Mouse (Mus musculus) MEL (cell line): ENCODE data around the gene Nr2c2. TPM values are rescaled to one million over a fixed set of nuclear protein-coding genes. Genes with fewer than 3 reads are reported as not detected.

ENCODE experiments used
- DNase-seq: peaks from one replicate; pipeline ENCODE4 v3.0.0; 2011; ENCODE audit warnings: low read depth, low spot score
- H3K27ac ChIP-seq: 2 replicates; pipeline ENCODE4 v1.5.1; 2012; ENCODE audit warnings: low read depth, mild to moderate bottlenecking, control low read depth, low read length, moderate library complexity; ENCODE audit not compliant: control insufficient read depth
- H3K27me3 ChIP-seq, 2 experiments: fragments of 150-350 bp in 1 of 2; sonication (generic) in 1 of 2; 2 replicates each; pipeline ENCODE4 v1.6.1; 2012; ENCODE audit warnings: low read length in 2 of 2, mild to moderate bottlenecking in 2 of 2, improper control_type of control experiment in 1 of 2, moderate library complexity in 1 of 2; ENCODE audit not compliant: insufficient read depth in 2 of 2, control insufficient read depth in 1 of 2
- H3K36me3 ChIP-seq, 2 experiments: 2 replicates each; pipeline ENCODE4 v1.6.1; 2012 to 2014; ENCODE audit warnings: low read length in 2 of 2, improper control_type of control experiment in 1 of 2, inconsistent platforms in 1 of 2, mild to moderate bottlenecking in 1 of 2; ENCODE audit not compliant: insufficient read depth in 2 of 2, control insufficient read depth in 1 of 2
- H3K4me1 ChIP-seq, 2 experiments: fragments of 150-350 bp in 1 of 2; sonication (generic) in 1 of 2; 2 replicates each; pipeline ENCODE4 v1.6.1; 2012; ENCODE audit warnings: low read length in 2 of 2, improper control_type of control experiment in 1 of 2, mild to moderate bottlenecking in 1 of 2; ENCODE audit not compliant: insufficient read depth in 2 of 2, control insufficient read depth in 1 of 2
- H3K4me3 ChIP-seq, 2 experiments: fragments of 150-350 bp in 1 of 2; sonication (generic) in 1 of 2; 2 replicates each; pipeline ENCODE4 v1.5.1; 2012; ENCODE audit warnings: low read depth in 2 of 2, low read length in 2 of 2, mild to moderate bottlenecking in 2 of 2, moderate library complexity in 2 of 2, control low read depth in 1 of 2, improper control_type of control experiment in 1 of 2; ENCODE audit not compliant: control insufficient read depth in 1 of 2, insufficient read depth in 1 of 2
- H3K79me2 ChIP-seq: 2 replicates; pipeline ENCODE4 v1.6.1; 2012; ENCODE audit warnings: mild to moderate bottlenecking, low read length, moderate library complexity; ENCODE audit not compliant: control insufficient read depth, poor library complexity, insufficient read depth
- H3K9ac ChIP-seq: 2 replicates; pipeline ENCODE4 v1.6.1; 2012; ENCODE audit warnings: low read depth, mild to moderate bottlenecking, control low read depth, low read length, moderate library complexity; ENCODE audit not compliant: control insufficient read depth, poor library complexity, severe bottlenecking
- H3K9me3 ChIP-seq: fragments of 150-350 bp; sonication (generic); replicated peaks from 2 replicates; pipeline ENCODE4 v1.6.1; 2012; ENCODE audit warnings: mild to moderate bottlenecking, low read length, improper control_type of control experiment, moderate library complexity; ENCODE audit not compliant: insufficient read depth
- CHD2 ChIP-seq: IDR thresholded peaks from 2 replicates; pipeline ENCODE4 v1.6.1; 2011; ENCODE audit warnings: low read length, improper control_type of control experiment
- CTCF ChIP-seq, 3 experiments: IDR thresholded peaks in 2 of 3; conservative IDR thresholded peaks in 1 of 3; 2 replicates each; pipeline ENCODE4 v1.5.1; 2011 to 2012; ENCODE audit warnings: low read length in 3 of 3, low read depth in 2 of 3, mild to moderate bottlenecking in 2 of 3, improper control_type of control experiment in 1 of 3, inconsistent platforms in 1 of 3, mixed read lengths in 1 of 3, moderate library complexity in 1 of 3; ENCODE audit not compliant: control insufficient read depth in 1 of 3, insufficient read depth in 1 of 3, poor library complexity in 1 of 3, severe bottlenecking in 1 of 3
- EP300 ChIP-seq, 2 experiments: IDR thresholded peaks; 2 replicates each; pipeline ENCODE4 v1.6.1; 2011; ENCODE audit warnings: improper control_type of control experiment in 2 of 2, low read length in 2 of 2, low read depth in 1 of 2, mild to moderate bottlenecking in 1 of 2
- ETS1 ChIP-seq: IDR thresholded peaks from 2 replicates; pipeline ENCODE4 v1.6.1; 2012; ENCODE audit warnings: low read depth, mild to moderate bottlenecking, inconsistent platforms, low read length, improper control_type of control experiment, moderate library complexity
- MAX ChIP-seq: IDR thresholded peaks from 2 replicates; pipeline ENCODE4 v1.6.1; 2011; ENCODE audit warnings: low read length, improper control_type of control experiment
- MEF2A ChIP-seq: IDR thresholded peaks from 2 replicates; pipeline ENCODE4 v1.6.1; 2014; ENCODE audit warnings: low read depth, mild to moderate bottlenecking, inconsistent platforms, low read length, improper control_type of control experiment; ENCODE audit not compliant: poor library complexity, insufficient replicate concordance, severe bottlenecking; ENCODE audit errors: extremely low read depth
- MXI1 ChIP-seq: IDR thresholded peaks from 2 replicates; pipeline ENCODE4 v1.6.1; 2011; ENCODE audit warnings: mild to moderate bottlenecking, low read depth, low read length, improper control_type of control experiment
- MYB ChIP-seq: IDR thresholded peaks from 2 replicates; pipeline ENCODE4 v1.6.1; 2011; ENCODE audit warnings: mild to moderate bottlenecking, low read depth, low read length, improper control_type of control experiment
- MYC ChIP-seq: IDR thresholded peaks from 2 replicates; pipeline ENCODE4 v1.6.1; 2011; ENCODE audit warnings: low read depth, mild to moderate bottlenecking, low read length, improper control_type of control experiment, moderate library complexity
- NRF1 ChIP-seq: IDR thresholded peaks from 2 replicates; pipeline ENCODE4 v1.6.1; 2014; ENCODE audit warnings: low read depth, mild to moderate bottlenecking, inconsistent platforms, low read length, improper control_type of control experiment, moderate library complexity; ENCODE audit not compliant: poor library complexity, insufficient read depth, severe bottlenecking
- POLR2A ChIP-seq, 2 experiments: IDR thresholded peaks; 2 replicates each; pipeline ENCODE4 v1.6.1; 2011 to 2012; ENCODE audit warnings: low read length in 2 of 2, mild to moderate bottlenecking in 2 of 2, control low read depth in 1 of 2, improper control_type of control experiment in 1 of 2, low read depth in 1 of 2, moderate library complexity in 1 of 2; ENCODE audit not compliant: control insufficient read depth in 1 of 2, insufficient read depth in 1 of 2, poor library complexity in 1 of 2
- RAD21 ChIP-seq: IDR thresholded peaks from 2 replicates; pipeline ENCODE4 v1.6.1; 2011; ENCODE audit warnings: mild to moderate bottlenecking, low read depth, low read length, improper control_type of control experiment
- SIN3A ChIP-seq: IDR thresholded peaks from 2 replicates; pipeline ENCODE4 v1.6.1; 2012; ENCODE audit warnings: low read length, improper control_type of control experiment, inconsistent platforms
- SMC3 ChIP-seq: IDR thresholded peaks from 2 replicates; pipeline ENCODE4 v1.6.1; 2011; ENCODE audit warnings: low read depth, low read length, improper control_type of control experiment
- TCF12 ChIP-seq: IDR thresholded peaks from 2 replicates; pipeline ENCODE4 v1.6.1; 2014; ENCODE audit warnings: low read depth, mild to moderate bottlenecking, inconsistent platforms, low read length, improper control_type of control experiment, moderate library complexity
- UBTF ChIP-seq: IDR thresholded peaks from 2 replicates; pipeline ENCODE4 v1.6.1; 2012; ENCODE audit warnings: low read depth, mild to moderate bottlenecking, inconsistent platforms, low read length, improper control_type of control experiment, moderate library complexity, borderline replicate concordance; ENCODE audit not compliant: insufficient read depth
- ZC3H11A ChIP-seq: IDR thresholded peaks from 2 replicates; pipeline ENCODE4 v1.6.1; 2012; ENCODE audit warnings: low read depth, mild to moderate bottlenecking, inconsistent platforms, low read length, improper control_type of control experiment
- ZMIZ1 ChIP-seq: IDR thresholded peaks from 2 replicates; pipeline ENCODE4 v1.6.1; 2012; ENCODE audit warnings: low read depth, mild to moderate bottlenecking, inconsistent platforms, low read length, improper control_type of control experiment, moderate library complexity
- ZNF384 ChIP-seq: IDR thresholded peaks from 2 replicates; pipeline ENCODE4 v1.6.1; 2012; ENCODE audit warnings: low read depth, mild to moderate bottlenecking, inconsistent platforms, low read length, improper control_type of control experiment
- polyA plus RNA-seq, 2 experiments: library from polyadenylated mRNA; stranded (reverse) in 1 of 2; unstranded in 1 of 2; fragments of >175 nt in 1 of 2; fragments of >200 nt in 1 of 2; gene quantifications; 2 replicates each; pipeline versions ENCODE4 v1.2.1 to v1.2.4; 2012; ENCODE audit warnings: low replicate concordance in 2 of 2, low read depth in 1 of 2; ENCODE audit not compliant: insufficient read length in 2 of 2, insufficient read depth in 1 of 2, missing spikeins in 1 of 2
- total RNA-seq: library from RNA; depleted of rRNA; stranded (reverse); fragments of 300-350 nt; gene quantifications from 2 replicates; pipeline ENCODE4 v1.2.3, GENCODE M21; 2012

Nr2c2 gene
- total and polyA plus RNA-seq, 3 experiments: 12.1 to 17.0 TPM; not detected in 1

GRCm38 (mm10) chr6:92126861-92127468 lies 35.8 kb downstream of the Nr2c2 start (continued):
- no peak for TF ChIP-seq RAD21
- TF ChIP-seq ZC3H11A: no peak
- no peak for TF ChIP-seq ETS1
- TF ChIP-seq CTCF (IDR thresholded peaks at IDR 0.05 in 2 of 3, conservative IDR thresholded peaks at IDR 0.05 in 1 of 3; ENCODE audit: control insufficient read depth in 1 of 3, insufficient read depth in 1 of 3, low read depth in 2 of 3, low read length in 3 of 3, poor library complexity in 1 of 3, severe bottlenecking in 1 of 3): no peak
- TF ChIP-seq UBTF: no peak

- no peak overlapping the region for H3K9ac ChIP-seq
- peaks cover 5 to 14% of the 10 kb centered on the region in 2 experiments for H3K4me1 ChIP-seq
- no peaks in the 10 kb centered on the region for H3K9me3 ChIP-seq
- H3K4me3 ChIP-seq: no peak overlapping the region
- no peak for TF ChIP-seq MYC
- no peak for TF ChIP-seq ZC3H11A
- no peak for TF ChIP-seq NRF1
- no peak for TF ChIP-seq ETS1
- no peak for TF ChIP-seq UBTF
- TF ChIP-seq TCF12: no peak
- TF ChIP-seq SMC3: no peak
- no peak for TF ChIP-seq MAX
- TF ChIP-seq POLR2A (IDR thresholded peaks at IDR 0.05; ENCODE audit: control insufficient read depth in 1 of 2, insufficient read depth in 1 of 2, low read depth in 1 of 2, low read length in 2 of 2, poor library complexity in 1 of 2): no peak
- TF ChIP-seq SIN3A: no peak
- no peak for TF ChIP-seq CTCF (IDR thresholded peaks at IDR 0.05 in 2 of 3, conservative IDR thresholded peaks at IDR 0.05 in 1 of 3; ENCODE audit: control insufficient read depth in 1 of 3, insufficient read depth in 1 of 3, low read depth in 2 of 3, low read length in 3 of 3, poor library complexity in 1 of 3, severe bottlenecking in 1 of 3)
- TF ChIP-seq ZNF384: no peak
- no peak for TF ChIP-seq RAD21
- no peak for TF ChIP-seq MXI1
- TF ChIP-seq ZMIZ1: no peak
- TF ChIP-seq MEF2A: no peak
- no peak for TF ChIP-seq MYB
- no peak for TF ChIP-seq CHD2
- TF ChIP-seq EP300 (IDR thresholded peaks at IDR 0.05; ENCODE audit: low read depth in 1 of 2, low read length in 2 of 2): no peak
- no peak for DNase-seq
- peaks cover 4 to 16% of the 10 kb centered on the region in 2 experiments for H3K36me3 ChIP-seq
- no peaks in the 10 kb centered on the region for H3K27me3 ChIP-seq
- H3K79me2 ChIP-seq: peaks cover 4% of the 10 kb centered on the region; the same call in 1 of the 2 replicates
- no peak overlapping the region for H3K27ac ChIP-seq
Measured at GRCm38 (mm10) chr6:92131456-92131855, 40.3 kb downstream of the Nr2c2 start.
